Mouse (Mus musculus) heart, embryonic 14.5 days (tissue): ENCODE measurements at regions not wholly inside any gene's neighbourhood (a gene's known extent, or its start where the extent isn't known, plus 50 kb on each side); places are given as distances from the start of the nearest gene placed in this dataset.

Experiments used
- ATAC-seq: fragments of 200-750 bp; cut with Nextera tagmentation; 2 replicates; pipeline ENCODE4 v1.8.0; 2017; ENCODE audit warnings: low read depth, moderate TSS enrichment; ENCODE audit not compliant: insufficient number of reproducible peaks, insufficient read depth, low FRiP score
- H3K27ac ChIP-seq, 2 experiments: fragments of 200-500 bp in 1 of 2; fragments of 300-500 bp in 1 of 2; sonication (generic) in 1 of 2; replicated peaks in 1 of 2; 2 replicates each; pipeline ENCODE4 v1.5.1; 2012 to 2014; ENCODE audit warnings: low read depth in 2 of 2, low read length in 2 of 2, control low read depth in 1 of 2, mild to moderate bottlenecking in 1 of 2, mixed read lengths in 1 of 2; ENCODE audit not compliant: control insufficient read depth in 1 of 2, insufficient read depth in 1 of 2
- H3K27me3 ChIP-seq: fragments of 300-500 bp; sonication (generic); 2 replicates; pipeline ENCODE4 v1.6.1; 2014; ENCODE audit warnings: mild to moderate bottlenecking, low read length, control low read depth; ENCODE audit not compliant: control insufficient read depth, insufficient read depth
- H3K36me3 ChIP-seq: fragments of 300-500 bp; sonication (generic); 2 replicates; pipeline ENCODE4 v1.6.1; 2014; ENCODE audit warnings: mild to moderate bottlenecking, control low read depth, low read length, mixed read lengths; ENCODE audit not compliant: control insufficient read depth, insufficient read depth
- H3K4me1 ChIP-seq, 2 experiments: fragments of 200-500 bp in 1 of 2; fragments of 300-500 bp in 1 of 2; sonication (generic) in 1 of 2; 2 replicates each; pipeline ENCODE4 v1.6.1; 2012 to 2014; ENCODE audit warnings: low read length in 2 of 2, control low read depth in 1 of 2, mixed read lengths in 1 of 2; ENCODE audit not compliant: control insufficient read depth in 2 of 2, insufficient read depth in 2 of 2
- H3K4me2 ChIP-seq: fragments of 300-500 bp; sonication (generic); 2 replicates; pipeline ENCODE4 v1.6.1; 2014; ENCODE audit warnings: mild to moderate bottlenecking, low read length
- H3K4me3 ChIP-seq, 2 experiments: fragments of 200-500 bp in 1 of 2; fragments of 300-500 bp in 1 of 2; sonication (generic) in 1 of 2; 2 replicates each; pipeline ENCODE4 v1.5.1; 2012 to 2014; ENCODE audit warnings: low read length in 2 of 2, mild to moderate bottlenecking in 2 of 2, control low read depth in 1 of 2, low read depth in 1 of 2, moderate library complexity in 1 of 2; ENCODE audit not compliant: control insufficient read depth in 1 of 2, insufficient read depth in 1 of 2
- H3K9ac ChIP-seq: fragments of 300-500 bp; sonication (generic); 2 replicates; pipeline ENCODE4 v1.6.1; 2014; ENCODE audit warnings: mild to moderate bottlenecking, low read length
- H3K9me3 ChIP-seq: fragments of 300-500 bp; sonication (generic); 2 replicates; pipeline ENCODE4 v1.6.1; 2016; ENCODE audit warnings: low read length, control low read depth; ENCODE audit not compliant: control insufficient read depth
- WGBS: fragments of 180-500 bp; shearing (Covaris S2); extraction: QIAGEN DNeasy Blood & Tissue Kit; methylation state at CpG from one replicate; pipeline ENCODE4 v1.1.7; 2014; 5-methylcytosine and 5-hydroxymethylcytosine counted together

DNA sequence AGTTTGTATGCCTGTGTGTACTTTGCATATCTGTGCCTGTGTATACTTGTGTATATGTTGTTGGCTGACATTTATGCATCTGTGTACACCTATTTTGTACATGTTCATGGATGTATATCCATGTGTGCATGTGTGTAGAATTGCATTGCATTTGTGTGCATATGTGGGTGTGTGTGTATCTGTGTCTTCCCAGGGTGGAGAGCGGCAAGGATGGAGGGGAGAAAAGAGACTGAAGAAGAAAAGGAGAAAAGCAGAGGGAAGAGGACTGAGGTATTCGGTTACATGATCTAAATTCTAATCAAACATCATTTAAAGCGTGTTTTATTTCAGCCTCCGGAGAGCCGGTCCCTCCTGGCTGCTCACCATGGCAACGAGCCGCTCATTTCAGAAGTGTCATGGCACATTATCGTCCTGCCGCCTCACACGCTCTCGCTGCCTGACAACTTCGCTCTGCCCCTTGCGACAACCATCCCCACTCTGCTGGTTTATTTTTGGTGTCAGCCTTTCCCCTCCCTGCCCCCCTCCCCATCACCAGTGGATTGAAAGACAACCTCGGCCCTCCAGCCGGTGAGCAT is 58.6 kb downstream of the Mrm1 start:
- no peak overlapping the region for H3K27ac ChIP-seq
- no peaks in the 10 kb centered on the region for H3K9me3 ChIP-seq
- H3K4me3 ChIP-seq: no peak overlapping the region
- no peak for ATAC-seq
- no peak overlapping the region for H3K9ac ChIP-seq
- peaks cover 17% of the 10 kb centered on the region; the same call in 1 of the 2 replicates for H3K27me3 ChIP-seq
- peak overlapping the region; percentile 32 for H3K4me2 ChIP-seq
- H3K4me1 ChIP-seq: peaks cover 15 to 16% of the 10 kb centered on the region in 2 experiments; a peak in 3 of 4 replicates
- H3K36me3 ChIP-seq: no peaks in the 10 kb centered on the region
- WGBS: 15% methylated on average over 15 of the region's 15 CpGs

DNA sequence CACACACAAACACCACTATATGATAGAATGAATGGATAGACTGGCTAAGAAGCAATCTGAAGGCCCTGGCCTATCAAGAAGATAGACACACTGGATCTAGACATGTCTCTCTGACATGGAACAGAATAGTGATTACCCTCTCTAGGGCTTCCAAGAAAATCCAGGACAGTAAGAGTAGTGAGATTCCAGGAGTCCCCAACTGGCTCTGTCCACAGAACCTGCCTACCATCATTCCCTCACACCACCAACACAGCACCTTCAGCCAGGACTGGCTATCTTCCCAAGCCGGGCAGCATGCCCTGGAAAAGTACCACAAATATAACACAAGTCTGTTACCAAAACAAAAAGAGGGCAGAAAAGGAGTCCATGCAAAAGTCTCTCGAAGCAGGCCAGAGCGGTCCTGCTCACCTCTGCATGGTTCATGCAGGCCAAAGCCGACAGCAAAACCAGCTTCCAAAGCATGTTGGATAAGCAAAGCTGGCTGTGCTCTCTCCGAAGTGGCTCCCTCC is 59.8 kb downstream of the Mrm1 start:
- H3K9me3 ChIP-seq: no peaks in the 10 kb centered on the region
- 77% methylated on average over 5 of the region's 5 CpGs for WGBS
- H3K4me3 ChIP-seq: no peak overlapping the region
- H3K4me1 ChIP-seq: peaks cover 8 to 16% of the 10 kb centered on the region in 2 experiments; a peak in 3 of 4 replicates
- no peaks in the 10 kb centered on the region for H3K36me3 ChIP-seq
- H3K27me3 ChIP-seq: peaks cover 12% of the 10 kb centered on the region; the same call in 1 of the 2 replicates
- H3K27ac ChIP-seq: no peak overlapping the region
- H3K4me2 ChIP-seq: no peak overlapping the region
- no peak overlapping the region for H3K9ac ChIP-seq
- no peak for ATAC-seq

DNA sequence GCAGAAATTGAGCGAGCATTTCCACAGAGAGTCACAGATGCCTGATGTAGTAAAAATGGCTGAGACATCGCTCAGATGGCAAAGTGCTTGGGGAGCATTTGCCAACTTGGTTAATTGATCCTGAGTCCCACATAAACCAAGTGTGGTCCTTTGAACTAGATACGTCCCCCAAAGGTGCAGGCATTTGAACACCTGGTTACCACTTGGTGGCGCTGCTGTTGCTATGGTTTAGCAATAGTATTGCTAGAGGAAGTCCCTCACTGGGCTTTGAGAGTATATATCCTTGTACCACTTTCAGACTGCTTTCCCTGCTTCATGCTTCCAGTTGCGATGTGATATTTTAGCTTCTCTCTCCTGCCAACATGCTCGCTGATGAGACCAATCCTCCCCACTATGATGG is 67.3 kb downstream of the Mrm1 start:
- Histone ChIP-seq H3K27ac (no peak overlapping the region), H3K27me3 (no peaks in the 10 kb centered on the region), H3K4me1 (peaks cover 4% of the 10 kb centered on the region in 2 experiments; a peak in 2 of 4 replicates), H3K4me2 (no peak overlapping the region), H3K9ac (no peak overlapping the region), H3K4me3 (no peak overlapping the region), H3K36me3 (no peaks in the 10 kb centered on the region), H3K9me3 (no peaks in the 10 kb centered on the region)
- WGBS: 67% methylated on average over 6 of the region's 6 CpGs
- ATAC-seq: no peak

DNA sequence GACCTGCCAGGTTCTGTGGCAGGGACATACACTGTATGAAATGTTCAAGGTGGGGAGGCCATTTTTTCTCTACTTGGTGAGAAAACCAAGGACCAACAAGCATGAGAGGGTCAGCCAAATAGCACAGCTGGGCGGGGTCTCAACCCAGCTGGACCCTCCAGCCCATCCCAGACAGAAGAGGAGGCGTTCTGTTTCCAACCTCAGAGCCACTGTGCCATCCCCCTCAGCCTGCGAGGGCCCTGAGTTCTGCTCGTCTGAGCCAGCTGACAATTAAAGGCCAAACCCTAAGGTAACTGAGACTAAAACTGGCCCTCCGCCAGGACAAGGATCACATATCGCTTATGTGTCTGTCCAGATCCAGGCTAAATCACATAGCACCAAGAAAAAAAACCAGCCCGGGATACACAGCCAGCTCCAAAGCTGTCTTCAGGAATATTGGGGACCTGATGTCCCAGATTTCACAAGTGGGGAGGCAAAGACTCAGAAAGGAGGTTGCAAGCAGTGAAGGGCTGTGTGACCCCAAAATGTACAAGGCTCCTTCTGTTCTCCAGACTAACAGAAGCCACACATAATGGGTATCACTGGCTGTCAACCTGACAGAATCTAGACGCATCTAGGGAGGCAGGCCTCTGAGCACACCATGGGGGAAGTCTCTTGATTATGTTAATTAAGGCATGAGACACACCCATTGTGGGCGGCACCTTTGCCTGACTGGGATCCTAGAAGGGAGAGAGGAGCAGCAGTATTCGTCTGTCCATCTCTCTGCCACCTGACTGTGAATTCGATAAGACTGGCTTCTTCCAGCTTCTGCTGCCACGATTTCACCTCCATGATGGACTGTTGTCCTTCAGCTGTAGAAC is 69.6 kb downstream of the Mrm1 start:
- Histone ChIP-seq H3K4me3 (no peak overlapping the region), H3K27ac (no peak overlapping the region), H3K9me3 (no peaks in the 10 kb centered on the region), H3K4me1 (peaks cover 4% of the 10 kb centered on the region in 2 experiments; a peak in 2 of 4 replicates), H3K9ac (no peak overlapping the region), H3K36me3 (no peaks in the 10 kb centered on the region), H3K27me3 (no peaks in the 10 kb centered on the region), H3K4me2 (no peak overlapping the region)
- 39% methylated on average over 12 of the region's 12 CpGs for WGBS
- ATAC-seq: no peak

DNA sequence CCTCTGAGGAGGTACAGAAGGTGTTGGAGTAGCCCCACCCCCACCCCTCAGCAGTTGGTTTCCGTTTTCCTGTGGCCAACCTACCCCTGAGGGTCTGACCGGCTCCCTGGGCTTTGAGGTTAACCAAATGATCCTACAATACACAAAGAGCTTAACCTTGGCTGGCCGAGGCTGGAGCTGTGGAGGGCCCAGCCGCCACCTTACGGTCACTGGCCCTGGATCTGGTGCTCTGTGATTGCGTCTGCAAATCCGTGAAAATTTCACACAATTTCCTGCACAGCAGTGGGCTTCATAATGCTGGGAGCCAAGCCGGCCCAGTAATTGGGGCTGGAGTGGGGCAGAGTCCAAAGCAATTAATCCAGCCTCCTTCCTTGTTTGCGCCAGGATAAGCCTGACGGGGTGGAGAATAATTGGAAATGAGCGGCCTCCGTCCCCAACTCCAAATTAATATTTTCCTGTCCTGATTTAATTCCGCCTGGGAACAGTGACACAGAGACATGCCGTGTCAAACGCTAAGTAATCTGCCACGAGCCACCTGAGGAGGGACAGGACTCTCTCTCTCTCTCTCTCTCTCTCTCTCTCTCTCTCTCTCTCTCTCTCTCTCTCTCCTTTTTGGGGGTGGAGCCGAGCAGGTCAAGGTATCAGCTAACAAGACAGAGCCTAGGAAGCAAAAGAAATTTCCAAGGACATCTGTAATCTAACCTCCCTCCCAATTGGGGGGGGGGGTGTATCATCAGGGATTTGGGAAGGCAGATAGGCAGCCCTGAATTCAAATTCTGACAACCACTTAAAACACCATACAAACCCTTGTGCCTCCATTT is 80.3 kb downstream of the Mrm1 start:
- Histone ChIP-seq H3K9me3 (no peaks in the 10 kb centered on the region), H3K27me3 (no peaks in the 10 kb centered on the region), H3K36me3 (no peaks in the 10 kb centered on the region), H3K4me3 (no peak overlapping the region), H3K4me1 (0 out of 4 replicates have a peak, but pooled peaks cover 0 to 2% of the 10 kb centered on the region in 2 experiments), H3K4me2 (no peak overlapping the region), H3K9ac (no peak overlapping the region), H3K27ac (no peak overlapping the region)
- no peak for ATAC-seq
- WGBS: 15% methylated on average over 17 of the region's 17 CpGs

DNA sequence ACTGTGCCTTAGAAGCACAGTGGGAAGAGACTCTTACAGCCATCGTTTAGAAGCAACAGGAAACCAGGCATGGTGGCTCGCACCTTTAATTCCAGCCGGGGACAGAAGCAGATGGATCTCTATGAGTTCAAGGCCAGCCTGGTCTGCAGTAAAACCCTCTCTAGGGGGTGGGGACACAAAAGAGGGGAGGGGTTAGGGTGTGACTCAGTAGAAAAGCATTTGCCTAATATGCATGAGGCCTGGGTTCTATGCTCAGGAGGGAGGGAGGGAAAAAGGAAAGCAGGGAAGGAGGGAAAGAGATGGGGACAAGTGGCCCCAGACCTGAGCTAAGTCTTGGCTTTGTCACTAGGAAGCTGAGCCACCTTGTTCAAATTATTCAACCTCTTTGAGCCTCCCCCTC is 81.2 kb downstream of the Mrm1 start:
- no peak; the same call in 1 of the 2 replicates for ATAC-seq
- H3K9ac ChIP-seq: no peak overlapping the region
- H3K4me3 ChIP-seq: no peak overlapping the region
- no peaks in the 10 kb centered on the region for H3K27me3 ChIP-seq
- no peaks in the 10 kb centered on the region for H3K36me3 ChIP-seq
- 42% methylated on average over 3 of the region's 3 CpGs for WGBS
- no peak overlapping the region for H3K27ac ChIP-seq
- 0 out of 4 replicates have a peak, but pooled peaks cover 0 to 2% of the 10 kb centered on the region in 2 experiments for H3K4me1 ChIP-seq
- no peak overlapping the region for H3K4me2 ChIP-seq
- H3K9me3 ChIP-seq: no peaks in the 10 kb centered on the region

DNA sequence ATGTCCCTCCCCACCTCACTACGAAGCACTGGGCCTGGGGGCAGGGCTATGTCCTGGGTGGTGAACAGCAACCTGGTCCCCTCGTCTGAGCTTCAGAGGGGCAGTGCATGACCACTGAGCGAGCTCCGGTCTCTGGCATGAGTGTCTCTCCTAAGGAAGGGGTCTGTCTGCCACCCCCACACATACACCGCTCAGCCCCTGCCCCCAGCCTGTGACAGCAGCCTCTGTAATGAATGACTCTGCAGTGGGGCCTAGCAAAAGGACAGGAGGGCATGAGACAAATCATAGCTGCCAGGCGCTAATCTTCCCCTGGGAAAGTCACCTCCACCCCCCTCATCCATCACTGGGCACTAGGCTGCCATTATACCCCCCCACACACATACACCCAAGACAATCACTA is 87.4 kb downstream of the Mrm1 start:
- Histone ChIP-seq H3K9ac (no peak overlapping the region), H3K4me3 (no peak overlapping the region), H3K27me3 (no peaks in the 10 kb centered on the region), H3K27ac (no peak overlapping the region), H3K9me3 (no peaks in the 10 kb centered on the region), H3K4me2 (no peak overlapping the region), H3K36me3 (no peaks in the 10 kb centered on the region), H3K4me1 (no peaks in the 10 kb centered on the region)
- 73% methylated on average over 6 of the region's 6 CpGs for WGBS
- no peak for ATAC-seq
